Mouse (Mus musculus) megakaryocyte-erythroid progenitor cell, adult 5-6 weeks (primary cell): ENCODE measurements around the gene Dio2. TPM values are rescaled to one million over a fixed set of nuclear protein-coding genes. Genes with fewer than 3 reads are reported as not detected.

Source experiments
- ATAC-seq: replicated peaks from 2 replicates; pipeline ENCODE4 v1.8.0; 2016; ENCODE audit warnings: mild to moderate bottlenecking, inconsistent platforms; ENCODE audit not compliant: severe bottlenecking, poor library complexity, low FRiP score, low TSS enrichment
- total RNA-seq, 2 experiments: library from RNA; stranded (forward) in 1 of 2; stranded (reverse) in 1 of 2; fragments of 200-1000, 215-1000 nt in 1 of 2; fragments of >200 nt in 1 of 2; fragmentation: Nextera tagmentation in 1 of 2; gene quantifications; 2 replicates each; pipeline ENCODE4 v1.2.3; 2014 to 2017

Dio2 gene
- total RNA-seq (2014; fragmentation: Nextera tagmentation) (0.37 and 1.1 TPM in 2 replicates), total RNA-seq (2017) (2.1 and 2.2 TPM in 2 replicates)

DNA sequence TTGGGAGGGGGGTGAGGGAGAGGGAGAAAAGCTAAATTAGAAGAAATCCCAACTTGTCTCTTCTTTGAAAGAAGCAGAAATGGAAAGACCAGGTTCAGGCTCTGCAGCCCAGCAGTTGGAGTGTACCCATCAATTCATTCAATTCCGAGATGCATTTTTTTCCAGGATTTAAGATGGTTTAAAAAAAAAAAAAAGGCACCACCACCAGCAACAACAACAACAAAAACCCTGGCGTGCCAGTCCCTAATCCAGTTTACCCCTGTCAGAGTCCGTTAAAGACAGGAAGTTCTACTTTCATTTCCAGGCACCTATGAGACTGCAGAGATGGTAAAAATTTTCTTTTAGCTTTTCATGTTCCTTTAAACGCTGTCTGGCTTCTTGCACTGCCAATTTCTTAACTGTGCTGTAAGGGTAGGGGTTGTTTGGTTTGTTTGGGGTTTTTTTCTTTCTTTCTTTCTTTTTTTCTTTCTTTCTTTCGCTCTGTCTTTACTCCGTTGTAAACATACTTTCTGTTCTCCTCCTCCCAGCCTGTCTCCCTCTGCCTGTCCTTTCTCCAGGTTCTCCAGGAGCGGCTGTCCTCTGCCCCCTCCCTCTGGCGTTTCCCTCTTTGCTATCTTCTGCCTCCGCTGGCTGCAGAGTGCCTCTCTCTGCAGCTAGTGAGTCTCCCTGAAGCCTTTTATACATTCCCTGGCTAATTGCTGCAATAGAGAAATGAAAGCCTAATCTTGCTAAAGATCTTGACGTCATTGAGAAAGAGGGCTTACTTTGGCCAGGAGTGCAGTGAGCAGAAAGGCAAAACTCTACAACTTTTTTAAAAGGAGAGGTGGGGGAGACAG lies at the start of gene Dio2:
Gene Dio2 (minus strand): TSS at position 51 of the 836 bp plus-strand sequence.
- peak; percentile 72 for ATAC-seq

DNA sequence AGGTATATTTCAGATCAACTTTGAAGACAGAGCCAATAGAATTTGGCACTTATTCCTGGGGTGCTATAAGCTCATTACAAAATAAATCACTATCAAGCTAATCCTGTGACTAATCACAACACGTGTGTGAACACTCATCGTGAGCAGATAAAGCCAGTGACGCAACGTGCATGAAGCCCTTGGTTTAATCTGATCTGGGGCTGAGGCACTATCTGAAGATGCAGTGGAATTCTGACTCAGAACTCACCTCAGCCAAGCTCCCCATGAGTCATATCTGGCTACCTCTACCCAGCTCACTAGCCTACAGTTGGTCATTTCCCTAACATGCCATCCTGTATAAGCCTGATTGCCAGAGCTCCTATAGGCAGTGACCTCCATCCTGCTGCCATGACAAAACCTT lies 43.2 kb upstream of the Dio2 start:
- ATAC-seq: no peak

DNA sequence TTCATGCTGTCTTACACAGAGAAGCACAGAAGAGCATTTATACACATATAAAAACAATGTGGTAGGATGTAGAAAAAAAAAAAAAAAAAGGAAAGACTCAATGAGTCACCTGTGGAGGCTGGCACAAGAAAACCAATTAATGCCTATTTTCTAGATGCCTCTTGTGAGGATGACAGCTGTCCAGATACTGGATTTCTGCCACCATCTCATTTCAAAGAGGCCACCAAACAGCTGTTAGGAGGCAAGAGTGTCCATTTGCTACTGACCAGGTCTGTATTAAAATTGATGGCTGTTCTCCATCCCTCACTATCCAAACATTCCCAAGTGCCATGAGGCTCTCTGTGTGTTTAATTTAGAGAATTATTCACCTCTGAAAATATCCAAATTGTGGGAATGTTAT lies 6.5 kb upstream of the Dio2 start:
- no peak for ATAC-seq

DNA sequence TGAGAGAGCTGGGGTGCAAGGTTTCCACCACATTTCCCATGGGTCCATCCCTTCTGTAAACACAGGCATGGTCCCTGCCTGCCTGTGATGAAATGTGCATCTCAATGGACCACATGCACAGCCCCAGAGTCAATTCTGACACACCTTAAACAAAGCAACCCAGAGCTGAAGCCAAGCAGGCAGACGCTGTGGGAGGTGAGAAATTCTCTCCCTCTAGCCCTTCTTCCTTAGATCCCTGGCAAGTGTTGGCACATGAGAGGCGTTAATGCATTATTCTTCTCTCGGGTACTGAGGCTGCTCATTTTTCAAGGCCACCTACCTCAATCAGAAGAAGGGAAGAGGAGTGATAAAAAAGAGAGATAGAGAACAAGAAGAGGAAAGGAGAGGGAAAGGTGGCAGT lies 5.4 kb upstream of the Dio2 start:
- ATAC-seq: no peak

DNA sequence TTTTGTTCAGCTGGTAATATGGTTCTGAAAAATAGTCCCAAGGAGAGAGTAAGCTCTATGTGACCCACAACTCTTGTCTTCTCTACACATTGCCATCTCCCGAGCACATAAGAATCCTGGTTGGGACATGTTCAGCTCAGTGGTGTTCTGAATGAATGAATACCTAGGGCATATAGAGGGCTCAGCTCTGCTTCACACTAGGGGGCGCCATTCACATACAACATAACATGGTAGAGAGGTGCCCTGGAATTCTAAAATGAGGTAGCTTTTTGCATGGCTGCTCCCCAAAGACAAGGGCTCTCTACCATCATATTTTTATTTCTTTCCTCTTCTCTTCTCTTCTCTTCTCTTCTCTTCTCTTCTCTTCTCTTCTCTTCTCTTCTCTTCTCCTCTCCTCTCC lies 2.2 kb upstream of the Dio2 start:
- ATAC-seq: peak; percentile 78

DNA sequence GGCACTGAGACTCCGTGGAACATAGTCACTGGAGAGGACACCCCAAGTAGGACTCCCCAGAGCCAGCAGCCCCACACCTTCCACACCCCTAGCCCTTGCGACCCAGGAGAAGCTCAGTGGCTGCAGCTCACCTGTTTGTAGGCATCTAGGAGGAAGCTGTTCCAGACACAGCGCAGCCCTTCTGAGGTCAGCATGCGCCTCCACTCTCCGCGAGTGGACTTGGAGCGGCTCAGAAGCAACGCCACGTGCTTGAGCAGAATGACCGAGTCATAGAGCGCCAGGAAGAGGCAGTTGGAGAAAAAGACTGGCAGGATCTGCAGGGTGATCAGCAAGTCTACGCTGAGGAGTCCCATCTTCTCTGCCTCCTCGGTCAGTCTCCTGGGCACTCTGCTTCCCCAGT lies 306 bp downstream of the Dio2 start:
- ATAC-seq: peak; percentile 69

DNA sequence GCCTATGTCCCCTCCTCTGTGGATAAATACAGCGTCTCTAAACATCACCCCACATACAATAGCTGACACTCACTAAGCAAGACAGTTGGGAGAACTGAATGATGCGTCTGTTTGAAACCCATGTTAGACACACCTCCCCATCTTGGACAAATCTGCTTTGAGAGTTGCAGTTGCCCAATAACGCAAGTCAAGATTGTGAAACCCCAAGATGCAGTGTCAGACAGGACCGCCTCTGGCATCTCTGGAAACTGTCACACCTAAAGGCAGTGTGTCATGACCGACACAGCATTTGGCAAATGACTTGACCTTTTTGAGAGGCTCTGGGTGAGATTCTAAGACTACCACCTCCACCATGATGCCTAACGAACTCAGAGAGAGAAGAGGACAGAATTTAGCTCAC lies 2.8 kb downstream of the Dio2 start:
- no peak for ATAC-seq

DNA sequence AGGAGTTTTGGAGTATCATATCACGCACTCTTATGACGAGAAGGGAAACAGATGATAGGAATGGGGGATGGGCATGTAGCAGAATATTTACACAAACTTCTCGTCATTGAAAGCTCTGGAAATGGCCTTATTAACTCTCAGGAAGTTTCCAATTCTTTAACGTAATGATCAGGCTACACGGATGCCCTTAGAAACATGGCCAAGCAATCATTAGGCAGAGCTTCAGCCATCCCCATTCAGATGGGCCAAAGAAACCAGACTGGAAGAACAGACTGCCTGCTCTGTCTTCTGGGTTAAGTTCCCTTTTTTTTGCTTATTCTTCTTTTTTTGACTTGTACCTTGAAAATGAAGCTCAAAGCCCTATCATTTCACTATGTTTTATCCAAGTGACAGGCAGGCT lies 3.7 kb downstream of the Dio2 start:
- no peak for ATAC-seq

DNA sequence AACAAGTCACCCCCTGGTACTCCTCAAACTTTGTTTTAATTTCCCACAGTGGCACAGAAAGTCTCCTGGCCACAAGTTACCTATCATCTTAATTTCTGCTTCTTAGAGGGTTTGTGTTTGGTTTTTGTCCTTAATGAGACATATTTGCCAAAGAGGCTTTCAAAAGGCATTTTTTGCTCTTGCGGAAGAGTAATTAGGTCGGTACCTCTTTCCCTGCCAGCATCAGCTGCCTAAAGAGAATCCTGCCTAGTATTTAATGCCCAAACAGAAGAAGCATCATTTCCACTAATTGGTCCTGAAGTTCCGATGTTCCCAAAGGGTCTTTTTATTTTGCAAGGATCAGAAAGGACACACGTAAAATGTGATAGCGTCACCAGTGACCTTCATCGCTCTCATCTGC lies 4.5 kb downstream of the Dio2 start:
- no peak for ATAC-seq

DNA sequence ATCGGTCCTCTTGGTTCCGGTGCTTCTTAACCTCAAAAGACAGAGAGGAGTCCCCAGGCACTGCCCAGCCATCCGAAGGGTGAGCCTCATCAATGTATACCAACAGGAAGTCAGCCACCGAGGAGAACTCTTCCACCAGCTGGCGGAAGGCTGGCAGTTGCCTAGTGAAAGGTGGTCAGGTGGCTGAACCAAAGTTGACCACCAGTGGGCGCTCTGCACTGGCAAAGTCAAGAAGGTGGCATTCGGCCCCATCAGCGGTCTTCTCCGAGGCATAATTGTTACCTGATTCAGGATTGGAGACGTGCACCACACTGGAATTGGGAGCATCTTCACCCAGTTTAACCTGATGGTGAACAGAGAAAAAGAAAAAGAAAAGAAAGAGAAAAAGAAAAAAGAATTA lies 8.6 kb downstream of the Dio2 start:
- peak; percentile 95 for ATAC-seq

DNA sequence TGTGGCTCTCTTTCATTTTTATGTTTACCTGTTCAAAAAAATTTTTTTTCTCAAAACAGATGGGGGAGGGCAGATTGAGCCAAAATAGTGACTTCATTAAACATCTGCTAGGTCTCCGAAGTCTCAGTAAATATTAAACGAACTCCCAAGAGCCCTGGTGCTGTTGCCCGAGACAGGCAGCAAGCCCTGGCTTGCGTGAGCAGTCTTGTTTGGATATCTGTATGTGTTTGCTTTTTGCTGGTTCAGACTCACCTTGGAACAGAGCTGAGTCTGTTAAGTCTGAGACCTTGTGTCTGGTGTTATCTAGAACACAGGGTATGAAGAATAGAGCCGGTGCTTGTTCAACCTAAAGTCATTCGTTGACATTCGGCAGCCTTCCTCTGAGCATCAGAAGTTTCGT lies 13.1 kb downstream of the Dio2 start:
- no peak for ATAC-seq

DNA sequence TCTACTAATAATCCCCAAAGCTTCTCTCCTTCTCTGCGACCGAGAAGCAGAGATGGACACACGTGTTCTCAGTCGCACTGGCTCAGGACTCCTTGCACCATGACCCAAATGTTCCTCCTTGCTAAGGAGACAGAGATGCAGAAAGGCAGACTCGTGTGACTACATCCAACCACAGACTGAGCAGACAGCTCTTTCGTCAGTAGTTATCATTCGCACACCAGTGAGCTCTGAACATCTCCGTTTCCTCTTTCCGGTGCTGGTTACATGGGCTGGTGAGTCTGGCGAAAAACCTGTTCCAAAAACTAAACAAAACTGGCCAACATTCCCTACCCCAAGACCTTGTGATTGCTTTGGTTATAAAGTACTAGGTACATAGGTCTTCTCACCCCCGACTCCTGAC lies 13.6 kb downstream of the Dio2 start:
- no peak for ATAC-seq

DNA sequence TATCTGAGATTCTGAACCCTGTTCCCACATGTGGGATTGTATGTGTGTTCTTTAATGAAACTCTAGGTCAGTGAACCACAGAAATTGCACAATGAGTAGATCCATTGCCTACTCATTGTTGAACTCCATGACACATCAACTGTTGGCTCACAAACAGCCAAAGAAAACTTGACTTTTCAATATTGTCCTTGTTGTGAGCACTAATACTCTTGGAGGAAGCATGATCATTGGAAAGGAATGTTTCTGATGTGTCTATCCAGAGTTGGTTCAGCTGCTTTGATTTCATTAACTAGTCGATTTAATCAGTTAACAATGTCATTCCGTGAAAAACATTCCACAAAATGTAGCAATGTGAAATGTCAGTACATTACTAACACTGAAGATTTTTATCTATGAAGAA lies 44.1 kb downstream of the Dio2 start:
- ATAC-seq: no peak
